Mouse (Mus musculus): Measurements from ENCODE around the gene Samd9l. TPM values are rescaled to one million over a fixed set of nuclear protein-coding genes. Genes with fewer than 3 reads are reported as not detected.
A peak's percentile ranks its signal among the peaks of the same experiment; 100 is the strongest.
"Not testable (repeated sequence)": the region's sequence is repeated elsewhere in the genome, so short reads cannot be mapped to it uniquely, and the experiment has no call there.

Gene Samd9l
- polyA plus RNA-seq, 1 experiment from 2014 or later: 1.5 TPM

DNA sequence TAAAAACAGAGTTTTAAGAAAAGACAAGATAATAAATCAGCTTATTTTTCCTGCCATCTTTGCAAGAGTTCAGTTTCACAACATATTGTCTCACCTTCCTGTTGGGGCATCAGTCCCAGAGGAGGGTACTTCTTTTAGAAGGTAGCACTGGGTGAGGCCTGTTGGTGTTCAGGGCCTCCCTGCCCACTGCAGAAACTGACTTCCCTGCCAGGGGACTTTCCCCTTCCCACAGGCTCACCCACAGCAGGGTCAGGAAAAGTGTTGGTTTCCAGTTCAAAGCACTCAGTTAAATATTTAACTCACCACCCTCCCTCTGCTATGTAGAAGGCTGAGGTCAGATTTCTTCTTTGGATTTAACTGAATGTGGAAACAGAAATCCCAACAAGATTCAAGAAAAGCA is 14.6 kb downstream of the Samd9l start:
- H3K9me3 ChIP-seq; H3K36me3 ChIP-seq; ATAC-seq (ENCODE audit: low FRiP score, low read depth); H3K4me1 ChIP-seq (replicated peaks); H3K4me2 ChIP-seq; H3K9ac ChIP-seq; H3K27ac ChIP-seq (replicated peaks); H3K27me3 ChIP-seq; H3K4me3 ChIP-seq: not testable (repeated sequence)

DNA sequence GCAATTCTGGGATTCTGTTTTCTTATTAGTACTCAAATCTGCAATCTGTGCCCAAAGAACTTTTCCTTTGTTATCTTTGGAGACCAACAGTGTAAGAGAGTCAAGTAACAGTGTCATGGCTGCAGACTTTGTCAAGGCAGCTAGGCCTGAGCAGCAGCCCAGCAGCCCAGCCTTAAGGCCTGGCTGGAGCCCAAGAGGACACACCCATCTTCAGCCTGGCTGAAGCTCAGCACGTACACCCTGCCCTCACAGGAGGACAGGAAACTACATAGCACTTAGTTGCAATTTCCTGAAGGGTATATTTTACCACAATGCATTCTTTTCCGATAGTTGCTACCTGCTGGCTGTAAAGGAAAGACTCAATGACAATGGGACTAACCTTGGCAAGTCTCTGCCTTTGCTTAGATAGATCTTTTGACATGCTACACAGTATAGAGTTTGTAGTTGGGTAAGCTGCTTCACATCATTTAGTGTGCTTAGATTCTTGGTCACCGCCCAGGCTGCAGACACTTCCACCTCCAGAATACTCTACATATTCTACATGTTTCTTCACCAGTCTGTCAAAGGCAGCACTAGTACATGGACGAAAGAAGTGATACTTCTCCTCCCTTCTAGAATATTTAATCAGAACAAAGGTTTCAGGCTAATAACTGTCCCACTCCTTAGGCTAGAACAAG is 15.1 kb downstream of the Samd9l start:
- not testable (repeated sequence) for H3K9me3 ChIP-seq; H3K4me3 ChIP-seq; H3K36me3 ChIP-seq; H3K27me3 ChIP-seq; ATAC-seq (ENCODE audit: low FRiP score, low read depth); H3K27ac ChIP-seq (replicated peaks); H3K4me2 ChIP-seq; H3K4me1 ChIP-seq (replicated peaks); H3K9ac ChIP-seq
- 33% methylated on average over 1 of the region's 4 CpGs for WGBS

DNA sequence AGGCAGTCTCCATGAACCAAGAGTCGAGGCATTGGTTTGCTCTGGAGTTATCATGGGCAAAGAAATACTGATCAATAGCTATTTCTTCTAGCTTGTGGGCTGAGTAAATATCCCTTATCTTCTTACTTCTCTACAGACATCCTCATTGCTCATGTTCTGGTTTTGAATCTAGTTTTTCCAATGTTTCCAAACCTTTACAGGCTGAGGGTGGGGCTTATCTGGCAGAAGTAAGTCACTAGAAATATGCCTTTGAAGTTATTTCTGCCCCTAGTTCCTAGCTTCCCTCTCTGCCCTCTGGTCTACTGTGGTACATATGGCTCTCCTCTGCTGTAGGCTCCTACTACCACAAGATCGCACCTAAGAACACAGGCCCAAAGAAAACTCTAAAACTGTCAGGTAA is 20.2 kb downstream of the Samd9l start:
- Histone ChIP-seq H3K4me2 (no peak overlapping the region), H3K4me1 (replicated peaks) (no peaks in the 10 kb centered on the region), H3K9me3 (no peaks in the 10 kb centered on the region), H3K4me3 (no peak overlapping the region), H3K9ac (no peak overlapping the region), H3K27ac (replicated peaks) (no peak overlapping the region), H3K27me3 (no peaks in the 10 kb centered on the region), H3K36me3 (no peaks in the 10 kb centered on the region)
- 89% methylated on average over 2 of the region's 2 CpGs for WGBS
- no peak for ATAC-seq (ENCODE audit: low FRiP score, low read depth)

DNA sequence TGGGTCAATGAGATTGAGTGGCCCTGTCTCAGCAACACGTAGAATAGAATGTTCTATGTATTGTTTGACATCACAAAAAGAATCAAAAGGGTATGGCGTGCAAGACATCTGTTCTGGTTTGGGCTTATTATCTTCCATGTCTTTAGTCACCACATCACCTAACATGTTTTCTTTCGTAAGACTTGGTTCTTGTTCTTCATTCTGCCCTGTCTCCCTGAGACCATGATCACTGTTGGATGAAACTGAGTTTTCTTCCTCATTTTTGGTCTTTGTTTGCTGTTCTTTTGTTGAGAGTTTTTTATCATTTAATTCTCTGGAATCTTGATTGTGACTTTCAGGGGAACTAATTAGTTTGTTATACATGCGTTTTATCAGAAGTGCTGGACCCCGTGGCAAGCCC is 22.7 kb downstream of the Samd9l start:
- H3K9ac ChIP-seq: no peak overlapping the region
- no peaks in the 10 kb centered on the region for H3K4me1 ChIP-seq (replicated peaks)
- no peaks in the 10 kb centered on the region for H3K27me3 ChIP-seq
- H3K36me3 ChIP-seq: no peaks in the 10 kb centered on the region
- H3K27ac ChIP-seq (replicated peaks): no peak overlapping the region
- WGBS: 84% methylated on average over 5 of the region's 5 CpGs
- ATAC-seq (ENCODE audit: low FRiP score, low read depth): no peak
- H3K9me3 ChIP-seq: no peaks in the 10 kb centered on the region
- H3K4me3 ChIP-seq: no peak overlapping the region
- no peak overlapping the region for H3K4me2 ChIP-seq

DNA sequence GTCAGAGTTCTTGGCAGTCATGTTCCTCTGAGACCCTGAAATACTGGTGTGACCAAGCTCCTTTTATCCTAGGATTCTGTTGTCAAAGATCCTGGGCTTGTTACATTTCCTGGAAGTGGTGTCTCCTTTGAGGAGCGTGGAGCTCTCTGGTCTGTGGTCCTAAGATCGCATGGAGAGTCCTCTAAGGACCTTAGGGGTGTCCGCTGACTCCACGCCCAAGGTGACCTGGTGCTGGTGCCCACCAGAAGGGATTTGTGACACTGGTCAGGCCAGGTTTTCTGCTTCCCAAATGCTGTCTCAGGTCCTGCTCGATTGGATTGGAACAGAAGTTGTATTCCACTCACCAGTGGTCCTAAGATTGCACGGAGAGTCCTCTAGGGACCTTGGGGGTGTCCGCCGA is 29.8 kb downstream of the Samd9l start:
- Histone ChIP-seq H3K9ac (no peak overlapping the region), H3K4me1 (replicated peaks) (no peaks in the 10 kb centered on the region), H3K27ac (replicated peaks) (no peak overlapping the region), H3K27me3 (no peaks in the 10 kb centered on the region), H3K4me3 (no peak overlapping the region), H3K4me2 (no peak overlapping the region), H3K9me3 (no peaks in the 10 kb centered on the region), H3K36me3 (no peaks in the 10 kb centered on the region)
- no peak for ATAC-seq (ENCODE audit: low FRiP score, low read depth)
- 79% methylated on average over 8 of the region's 8 CpGs for WGBS

DNA sequence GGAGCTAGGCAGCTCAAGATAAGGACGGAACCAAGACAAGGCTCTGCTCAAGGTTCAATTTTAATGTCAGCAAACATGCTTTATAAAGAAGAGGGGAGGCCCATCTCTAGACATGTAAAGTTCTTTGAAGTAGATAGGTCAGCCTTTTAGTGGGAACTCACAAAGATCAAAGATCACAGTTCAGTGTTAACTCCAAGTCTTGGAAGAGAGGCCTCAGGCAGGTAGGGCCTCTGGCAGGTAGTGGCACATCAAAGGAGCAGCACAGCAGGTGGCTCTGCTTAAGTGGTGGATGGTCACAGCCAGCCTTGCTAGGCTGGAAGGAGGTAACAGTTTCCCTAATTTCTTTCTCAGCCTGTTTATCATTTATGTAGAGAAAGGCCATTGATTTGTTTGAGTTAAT is 33.8 kb downstream of the Samd9l start:
- H3K9me3 ChIP-seq; H3K4me3 ChIP-seq; H3K27ac ChIP-seq (replicated peaks); H3K27me3 ChIP-seq; H3K4me1 ChIP-seq (replicated peaks); H3K9ac ChIP-seq; H3K4me2 ChIP-seq; ATAC-seq (ENCODE audit: low FRiP score, low read depth); H3K36me3 ChIP-seq: not testable (repeated sequence)
- 83% methylated on average over 1 of the region's 1 CpGs for WGBS

DNA sequence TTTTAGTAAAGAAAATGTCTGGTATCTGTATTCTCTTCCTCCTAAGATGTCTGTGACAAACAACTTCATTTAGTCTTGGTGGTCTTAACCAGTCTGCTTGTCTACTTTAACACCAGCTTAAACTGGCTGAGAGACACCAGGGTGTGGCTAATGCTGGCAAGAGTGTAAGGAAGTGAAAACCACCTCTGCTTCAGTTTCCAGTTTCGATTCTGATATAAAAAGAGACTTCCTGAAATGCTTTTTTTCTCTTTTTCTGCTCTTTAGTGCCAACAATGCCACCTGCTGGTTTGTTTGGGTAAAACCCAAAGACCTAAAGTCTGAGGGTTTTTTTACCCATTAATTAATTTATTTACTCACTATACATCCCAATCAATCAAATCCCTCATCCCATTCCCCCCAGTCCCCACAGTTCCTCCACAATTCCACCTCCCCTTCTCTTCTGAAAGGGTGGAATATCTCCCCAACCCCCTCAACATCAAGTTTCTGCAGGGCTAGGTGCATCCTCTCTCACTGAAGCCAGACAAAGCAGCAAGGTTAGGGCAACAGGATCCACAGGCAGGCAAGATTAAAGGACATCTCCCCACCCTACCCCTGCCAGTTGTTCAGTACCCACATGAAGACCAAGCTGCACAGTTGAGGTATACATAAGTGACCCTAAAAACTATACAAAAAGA is 53.3 kb downstream of the Samd9l start:
- H3K36me3 ChIP-seq; H3K9me3 ChIP-seq; H3K9ac ChIP-seq; H3K27ac ChIP-seq (replicated peaks); H3K27me3 ChIP-seq; H3K4me1 ChIP-seq (replicated peaks); H3K4me3 ChIP-seq: not testable (repeated sequence)
- H3K4me2 ChIP-seq: 0 out of 2 replicates have a peak overlapping the region, but pooled peaks have one; percentile 19
- 10% methylated on average over 1 of the region's 1 CpGs for WGBS
- ATAC-seq (ENCODE audit: low FRiP score, low read depth): peak; percentile 56; the same call in 1 of the 2 replicates

DNA sequence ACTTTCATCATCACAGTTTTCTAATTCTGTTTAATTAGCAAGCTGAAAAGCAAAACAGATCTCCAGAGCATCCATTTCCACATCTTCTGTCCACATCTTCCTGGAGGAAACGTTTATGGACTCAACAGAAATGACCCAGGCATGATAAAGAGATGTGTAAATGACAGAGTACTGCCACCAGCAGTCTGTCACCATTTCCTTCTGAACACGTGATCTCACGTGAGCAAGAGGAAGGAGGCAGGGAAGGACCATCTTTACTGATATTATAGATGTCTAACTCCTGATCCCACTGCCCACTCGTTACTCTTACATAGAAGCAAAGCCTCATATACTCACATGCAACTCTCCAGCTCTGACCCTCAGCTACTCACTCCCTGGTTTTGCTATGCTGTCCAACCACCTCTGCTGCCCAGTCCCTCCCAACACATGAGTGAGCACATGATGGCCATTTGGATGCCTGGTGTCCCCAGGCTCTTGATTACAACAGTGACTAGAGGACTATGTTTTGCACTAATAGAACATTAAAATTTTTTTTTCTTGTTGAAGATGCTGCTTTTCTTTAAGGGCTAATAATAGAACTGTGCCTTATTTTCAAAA is 54.2 kb downstream of the Samd9l start:
- H3K9ac ChIP-seq; H3K36me3 ChIP-seq; H3K27me3 ChIP-seq; H3K4me2 ChIP-seq; H3K4me1 ChIP-seq (replicated peaks); H3K9me3 ChIP-seq; H3K4me3 ChIP-seq; ATAC-seq (ENCODE audit: low FRiP score, low read depth); H3K27ac ChIP-seq (replicated peaks): not testable (repeated sequence)
- WGBS: 78% methylated on average over 3 of the region's 4 CpGs

DNA sequence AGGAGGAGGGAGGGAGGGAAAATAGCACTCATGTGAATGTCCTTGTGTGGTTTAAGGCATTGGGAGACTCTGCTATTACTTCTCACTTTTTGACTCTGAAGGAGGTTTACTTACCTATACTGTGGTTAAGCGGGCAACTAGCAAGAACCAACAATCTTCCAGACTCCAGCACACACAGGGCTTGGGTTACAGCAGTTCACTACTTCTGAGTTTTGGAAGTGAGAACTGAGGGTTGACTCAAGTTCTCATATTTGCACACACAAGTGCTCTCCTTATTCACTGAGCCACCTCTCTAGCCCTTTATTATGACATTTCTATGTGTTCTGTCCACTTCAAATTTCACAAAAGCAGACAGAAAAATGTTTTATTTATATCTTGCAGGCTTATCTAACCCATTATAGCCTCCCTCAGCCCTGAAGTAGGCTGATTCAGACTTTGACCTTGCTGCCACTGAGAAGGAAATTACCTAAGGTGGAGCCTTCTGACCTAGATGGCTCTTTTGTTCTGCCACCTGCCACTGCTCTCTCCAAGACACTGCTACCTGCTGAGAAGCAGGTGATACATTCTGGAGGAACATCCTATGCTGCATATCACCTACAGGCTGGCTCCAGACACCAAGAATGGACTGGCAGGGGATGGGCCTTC is 55.6 kb downstream of the Samd9l start:
- not testable (repeated sequence) for H3K4me1 ChIP-seq (replicated peaks); H3K4me3 ChIP-seq; H3K27me3 ChIP-seq; H3K9me3 ChIP-seq; H3K36me3 ChIP-seq; ATAC-seq (ENCODE audit: low FRiP score, low read depth); H3K9ac ChIP-seq; H3K4me2 ChIP-seq; H3K27ac ChIP-seq (replicated peaks)
- WGBS: 94% methylated on average over 1 of the region's 1 CpGs

DNA sequence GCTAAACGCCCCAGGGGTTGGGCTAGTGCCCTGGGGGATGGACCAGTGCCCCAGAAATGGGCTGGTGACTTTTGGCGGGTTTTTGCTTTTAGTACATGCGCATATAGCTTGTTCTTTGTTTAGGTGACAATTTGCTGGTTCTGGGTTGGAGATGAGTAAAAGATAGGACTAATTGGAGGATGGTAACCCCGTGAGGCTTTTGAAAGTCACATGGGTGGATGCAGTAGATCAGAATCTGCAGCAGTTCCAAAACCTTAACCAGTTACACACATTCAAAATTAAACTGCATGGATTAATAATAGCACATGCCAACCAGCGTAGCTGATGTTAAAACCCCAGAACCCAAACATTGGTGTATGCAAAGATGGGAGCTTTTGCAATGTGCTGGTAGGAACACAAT is 57.9 kb downstream of the Samd9l start:
- peak overlapping the region; percentile 50 for H3K4me2 ChIP-seq
- H3K9me3 ChIP-seq: no peaks in the 10 kb centered on the region
- no peaks in the 10 kb centered on the region for H3K4me1 ChIP-seq (replicated peaks)
- no peak overlapping the region for H3K27ac ChIP-seq (replicated peaks)
- H3K27me3 ChIP-seq: no peaks in the 10 kb centered on the region
- 49% methylated on average over 5 of the region's 5 CpGs for WGBS
- H3K9ac ChIP-seq: no peak overlapping the region
- H3K36me3 ChIP-seq: no peaks in the 10 kb centered on the region
- ATAC-seq (ENCODE audit: low FRiP score, low read depth): no peak; the same call in 1 of the 2 replicates
- H3K4me3 ChIP-seq: peak overlapping the region; percentile 25; the same call in 1 of the 2 replicates

DNA sequence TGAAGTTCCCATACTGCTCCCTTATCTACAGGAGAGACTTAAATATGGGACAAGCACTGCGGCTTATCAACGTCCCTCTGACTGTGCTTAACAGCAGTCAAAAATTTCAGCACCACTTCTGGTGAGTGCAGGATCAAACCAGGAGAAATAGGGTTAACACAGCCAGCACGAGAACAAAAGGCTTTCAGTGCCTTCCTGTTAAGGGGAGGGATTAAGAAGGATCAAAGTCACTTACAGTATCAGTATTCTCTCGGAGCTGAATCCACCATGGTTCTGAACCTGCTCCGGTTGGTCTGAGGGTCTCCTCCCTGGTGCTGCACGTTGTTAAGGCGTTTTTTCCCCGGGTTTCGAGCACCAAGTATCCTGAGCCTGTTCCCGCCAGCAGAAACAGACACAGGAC is 58.4 kb downstream of the Samd9l start:
- H3K9me3 ChIP-seq; H3K27me3 ChIP-seq; H3K27ac ChIP-seq (replicated peaks); H3K4me1 ChIP-seq (replicated peaks); H3K36me3 ChIP-seq; H3K9ac ChIP-seq: not testable (repeated sequence)
- 26% methylated on average over 10 of the region's 10 CpGs for WGBS
- peak; percentile 71 for ATAC-seq (ENCODE audit: low FRiP score, low read depth)
- H3K4me2 ChIP-seq: peak overlapping the region; percentile 50
- peak overlapping the region; percentile 25 for H3K4me3 ChIP-seq

DNA sequence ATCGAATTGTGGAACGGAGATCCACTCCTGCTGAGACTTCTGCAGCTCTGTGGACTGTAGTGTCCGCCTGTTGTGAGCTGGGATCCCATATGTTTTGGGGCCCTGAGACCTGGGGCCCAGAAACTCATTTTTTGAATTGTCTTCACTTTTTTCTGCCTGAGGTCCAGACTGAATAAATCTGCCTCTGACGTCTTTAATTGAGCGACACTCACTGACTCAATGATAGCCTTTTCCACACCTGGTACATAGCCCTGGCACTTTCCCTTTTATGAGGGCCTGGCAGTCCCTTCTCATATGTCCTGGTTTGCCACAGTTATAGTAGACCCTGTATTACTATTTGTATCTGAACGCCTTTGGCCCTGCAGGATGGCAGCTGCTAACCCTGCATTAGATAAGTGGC is 60.2 kb downstream of the Samd9l start:
- not testable (repeated sequence) for ATAC-seq (ENCODE audit: low FRiP score, low read depth); H3K4me3 ChIP-seq; H3K4me2 ChIP-seq; H3K4me1 ChIP-seq (replicated peaks); H3K9ac ChIP-seq; H3K27me3 ChIP-seq; H3K27ac ChIP-seq (replicated peaks); H3K9me3 ChIP-seq; H3K36me3 ChIP-seq
- WGBS: 81% methylated on average over 6 of the region's 6 CpGs
